Mouse (Mus musculus): ENCODE measurements around the gene 1700057G04Rik. TPM values are rescaled to one million over a fixed set of nuclear protein-coding genes. Genes with fewer than 3 reads are reported as not detected.
A peak's percentile ranks its signal among the peaks of the same experiment; 100 is the strongest.

Gene 1700057G04Rik
- total and polyA plus RNA-seq, 3 experiments: 0.22 TPM; not detected in 2

GRCm38 (mm10) chr9:92270927-92271326 is 38.2 kb upstream of the 1700057G04Rik start:
- peaks cover 50% of the 10 kb centered on the region for H3K4me1 ChIP-seq (ENCODE audit: insufficient read depth, low read depth, low read length)
- TF ChIP-seq POLR2AphosphoS5 (IDR thresholded peaks at IDR 0.05; ENCODE audit: insufficient replicate concordance, low read depth, low read length): no peak
- TF ChIP-seq GATA1 (IDR thresholded peaks at IDR 0.05; ENCODE audit: borderline replicate concordance, low read length): no peak
- no peak for TF ChIP-seq TAL1 (conservative IDR thresholded peaks at IDR 0.05; ENCODE audit: low read depth, low read length)
- TF ChIP-seq CTCF (IDR thresholded peaks at IDR 0.05; ENCODE audit: low read depth, low read length): no peak
- TF ChIP-seq GATA2 (IDR thresholded peaks at IDR 0.05; ENCODE audit: borderline replicate concordance, low read depth, low read length): no peak
- peaks cover 68% of the 10 kb centered on the region for H3K36me3 ChIP-seq (replicated peaks)
- DNase-seq (ENCODE audit: low spot score) (no peak), ATAC-seq (ENCODE audit: extremely low read depth, insufficient number of reproducible peaks, low FRiP score, poor library complexity, severe bottlenecking) (no peak)
- no peaks in the 10 kb centered on the region for H3K27me3 ChIP-seq (ENCODE audit: insufficient read depth, low read length)
- no peak overlapping the region for H3K4me3 ChIP-seq (ENCODE audit: low read depth, low read length)
- no peaks in the 10 kb centered on the region for H3K9me3 ChIP-seq (replicated peaks)

- ATAC-seq (ENCODE audit: extremely low read depth, insufficient number of reproducible peaks, low FRiP score, poor library complexity, severe bottlenecking) (no peak), DNase-seq (ENCODE audit: low spot score) (no peak)
- Histone ChIP-seq H3K9me3 (replicated peaks) (no peaks in the 10 kb centered on the region), H3K36me3 (replicated peaks) (peaks cover 51% of the 10 kb centered on the region), H3K27me3 (ENCODE audit: insufficient read depth, low read length) (no peaks in the 10 kb centered on the region), H3K4me3 (ENCODE audit: low read depth, low read length) (no peak overlapping the region), H3K4me1 (ENCODE audit: insufficient read depth, low read depth, low read length) (peaks cover 54% of the 10 kb centered on the region)
- TF ChIP-seq CTCF (IDR thresholded peaks at IDR 0.05; ENCODE audit: low read depth, low read length) (no peak), GATA2 (IDR thresholded peaks at IDR 0.05; ENCODE audit: borderline replicate concordance, low read depth, low read length) (no peak), TAL1 (conservative IDR thresholded peaks at IDR 0.05; ENCODE audit: low read depth, low read length) (no peak)
Measured at GRCm38 (mm10) chr9:92272650-92273049, 36.5 kb upstream of the 1700057G04Rik start.

- Histone ChIP-seq H3K36me3 (replicated peaks) (peaks cover 45% of the 10 kb centered on the region), H3K4me3 (ENCODE audit: low read depth, low read length) (no peak overlapping the region), H3K9me3 (replicated peaks) (no peaks in the 10 kb centered on the region), H3K27me3 (ENCODE audit: insufficient read depth, low read length) (no peaks in the 10 kb centered on the region), H3K4me1 (ENCODE audit: insufficient read depth, low read depth, low read length) (peaks cover 56% of the 10 kb centered on the region)
- DNase-seq (ENCODE audit: low spot score) (no peak), ATAC-seq (ENCODE audit: extremely low read depth, insufficient number of reproducible peaks, low FRiP score, poor library complexity, severe bottlenecking) (no peak)
- no peak for TF ChIP-seq CTCF (IDR thresholded peaks at IDR 0.05; ENCODE audit: low read depth, low read length)
- TF ChIP-seq TAL1 (conservative IDR thresholded peaks at IDR 0.05; ENCODE audit: low read depth, low read length): no peak
- no peak for TF ChIP-seq GATA2 (IDR thresholded peaks at IDR 0.05; ENCODE audit: borderline replicate concordance, low read depth, low read length)
- TF ChIP-seq GATA1 (IDR thresholded peaks at IDR 0.05; ENCODE audit: borderline replicate concordance, low read length): no peak
- TF ChIP-seq POLR2AphosphoS5 (IDR thresholded peaks at IDR 0.05; ENCODE audit: insufficient replicate concordance, low read depth, low read length): no peak
Measured at GRCm38 (mm10) chr9:92273271-92273670, 35.9 kb upstream of the 1700057G04Rik start.

GRCm38 (mm10) chr9:92273956-92274762 is 35.0 kb upstream of the 1700057G04Rik start:
- H3K9me3 ChIP-seq (replicated peaks): no peaks in the 10 kb centered on the region
- no peak overlapping the region; the same call in 1 of the 2 replicates for H3K4me3 ChIP-seq (ENCODE audit: low read depth, low read length)
- ATAC-seq (ENCODE audit: extremely low read depth, insufficient number of reproducible peaks, low FRiP score, poor library complexity, severe bottlenecking) (peak; percentile 88), DNase-seq (ENCODE audit: low spot score) (no peak)
- H3K36me3 ChIP-seq (replicated peaks): peaks cover 36% of the 10 kb centered on the region
- H3K27me3 ChIP-seq (ENCODE audit: insufficient read depth, low read length): no peaks in the 10 kb centered on the region
- TF ChIP-seq TAL1 (conservative IDR thresholded peaks at IDR 0.05; ENCODE audit: low read depth, low read length) (no peak), GATA1 (IDR thresholded peaks at IDR 0.05; ENCODE audit: borderline replicate concordance, low read length) (no peak), CTCF (IDR thresholded peaks at IDR 0.05; ENCODE audit: low read depth, low read length) (no peak), GATA2 (IDR thresholded peaks at IDR 0.05; ENCODE audit: borderline replicate concordance, low read depth, low read length) (no peak)
- peaks cover 60% of the 10 kb centered on the region for H3K4me1 ChIP-seq (ENCODE audit: insufficient read depth, low read depth, low read length)

- Histone ChIP-seq H3K4me1 (ENCODE audit: insufficient read depth, low read depth, low read length) (peaks cover 67% of the 10 kb centered on the region), H3K27me3 (ENCODE audit: insufficient read depth, low read length) (no peaks in the 10 kb centered on the region), H3K9me3 (replicated peaks) (no peaks in the 10 kb centered on the region), H3K36me3 (replicated peaks) (peaks cover 23% of the 10 kb centered on the region), H3K4me3 (ENCODE audit: low read depth, low read length) (no peak within 1 kb of the TSS; the same call in 1 of the 2 replicates)
- no peak for ATAC-seq (ENCODE audit: extremely low read depth, insufficient number of reproducible peaks, low FRiP score, poor library complexity, severe bottlenecking)
- DNase-seq (ENCODE audit: low spot score): no peak
- TF ChIP-seq CTCF (IDR thresholded peaks at IDR 0.05; ENCODE audit: low read depth, low read length) (no peak), GATA1 (IDR thresholded peaks at IDR 0.05; ENCODE audit: borderline replicate concordance, low read length) (no peak), TAL1 (conservative IDR thresholded peaks at IDR 0.05; ENCODE audit: low read depth, low read length) (no peak), POLR2AphosphoS5 (IDR thresholded peaks at IDR 0.05; ENCODE audit: insufficient replicate concordance, low read depth, low read length) (no peak), GATA2 (IDR thresholded peaks at IDR 0.05; ENCODE audit: borderline replicate concordance, low read depth, low read length) (no peak)
Measured at GRCm38 (mm10) chr9:92275486-92276207, 33.5 kb upstream of the 1700057G04Rik start, which contains the start of gene Plscr2. Plscr2 (plus strand) TSS chr9:92275602.

- Histone ChIP-seq H3K36me3 (replicated peaks) (peaks cover 16% of the 10 kb centered on the region), H3K27me3 (ENCODE audit: insufficient read depth, low read length) (no peaks in the 10 kb centered on the region), H3K4me1 (ENCODE audit: insufficient read depth, low read depth, low read length) (peaks cover 65% of the 10 kb centered on the region), H3K4me3 (ENCODE audit: low read depth, low read length) (no peak overlapping the region), H3K9me3 (replicated peaks) (no peaks in the 10 kb centered on the region)
- DNase-seq (ENCODE audit: low spot score) (no peak), ATAC-seq (ENCODE audit: extremely low read depth, insufficient number of reproducible peaks, low FRiP score, poor library complexity, severe bottlenecking) (peak; percentile 54)
- TF ChIP-seq GATA1 (IDR thresholded peaks at IDR 0.05; ENCODE audit: borderline replicate concordance, low read length) (no peak), GATA2 (IDR thresholded peaks at IDR 0.05; ENCODE audit: borderline replicate concordance, low read depth, low read length) (no peak), POLR2AphosphoS5 (IDR thresholded peaks at IDR 0.05; ENCODE audit: insufficient replicate concordance, low read depth, low read length) (no peak), TAL1 (conservative IDR thresholded peaks at IDR 0.05; ENCODE audit: low read depth, low read length) (0 out of 2 replicates have a peak, but pooled peaks have one; percentile 11)
Measured at GRCm38 (mm10) chr9:92276360-92276759, 32.8 kb upstream of the 1700057G04Rik start.
